Mouse (Mus musculus): Measurements from ENCODE around the gene Aip. TPM values are rescaled to one million over a fixed set of nuclear protein-coding genes. Genes with fewer than 3 reads are reported as not detected.

Aip gene
- total RNA-seq, 2 experiments from 2014 or later, result 119 to 121 TPM

DNA sequence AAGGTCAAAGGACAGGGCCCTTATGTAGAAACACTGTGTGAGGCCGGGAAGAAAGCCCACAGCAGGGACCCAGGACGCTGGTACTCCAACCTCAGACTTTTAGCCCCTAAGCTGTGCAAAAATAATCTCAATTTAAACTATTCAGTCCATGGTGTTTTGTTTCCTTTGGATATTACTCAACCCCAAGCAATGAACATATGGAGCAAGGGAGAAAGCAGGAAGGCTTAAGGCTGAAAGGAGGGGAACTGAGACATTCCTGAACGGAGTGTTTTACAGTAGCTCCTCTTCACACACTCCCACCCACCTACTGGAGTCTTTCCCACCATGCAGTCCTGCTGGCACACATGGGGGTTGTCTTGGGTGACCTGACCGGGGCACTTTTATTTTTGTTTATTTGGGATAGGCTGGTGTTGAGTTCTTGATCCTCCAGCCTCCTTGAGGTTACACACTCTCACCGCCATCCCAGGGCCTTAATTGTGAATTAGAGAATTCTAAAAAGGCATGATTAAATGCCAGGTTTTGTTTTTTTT, 30.8 kb downstream of the Aip start:
- no peak for DNase-seq (ENCODE audit: low spot score in 2 of 2)

DNA sequence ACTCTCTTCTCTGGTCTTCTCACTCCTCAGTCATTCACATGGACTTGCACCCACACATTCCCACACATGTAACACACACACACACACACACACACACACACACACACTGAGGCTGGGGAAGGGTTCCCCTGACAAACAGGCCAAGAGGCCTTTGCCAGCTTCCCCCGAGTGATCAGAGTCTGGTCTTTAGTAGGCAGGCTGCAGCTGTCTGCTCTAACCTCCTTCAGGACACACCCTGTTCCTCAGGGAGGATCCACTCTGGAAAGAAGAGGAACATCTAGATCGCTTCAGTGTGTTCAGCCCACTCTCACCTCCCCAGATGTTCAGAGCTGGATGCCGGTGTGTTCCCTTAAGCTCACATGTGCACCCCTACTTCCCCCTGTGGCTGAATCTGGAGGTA, 31.3 kb downstream of the Aip start:
- no peak for DNase-seq (ENCODE audit: low spot score in 2 of 2)

DNA sequence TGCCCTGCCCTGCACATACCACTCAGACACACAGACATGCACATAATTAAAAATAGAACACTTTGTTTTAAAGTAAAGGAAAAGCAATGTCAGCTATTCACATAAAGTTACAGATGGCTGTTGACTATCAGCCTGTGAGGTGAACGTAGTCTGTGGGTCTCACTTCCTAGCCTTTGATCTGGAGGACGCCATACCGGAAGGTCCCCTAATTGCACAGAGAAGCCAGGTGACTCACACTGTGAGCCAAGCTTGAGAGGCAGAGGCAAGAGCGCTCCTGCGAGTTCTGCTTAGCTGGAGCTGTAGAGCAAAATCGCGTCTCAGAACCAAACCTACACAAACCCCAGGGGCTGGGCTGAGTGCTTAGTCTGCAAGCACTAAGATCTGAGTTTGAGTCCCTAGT, 31.9 kb downstream of the Aip start:
- no peak for DNase-seq (ENCODE audit: low spot score in 2 of 2)

DNA sequence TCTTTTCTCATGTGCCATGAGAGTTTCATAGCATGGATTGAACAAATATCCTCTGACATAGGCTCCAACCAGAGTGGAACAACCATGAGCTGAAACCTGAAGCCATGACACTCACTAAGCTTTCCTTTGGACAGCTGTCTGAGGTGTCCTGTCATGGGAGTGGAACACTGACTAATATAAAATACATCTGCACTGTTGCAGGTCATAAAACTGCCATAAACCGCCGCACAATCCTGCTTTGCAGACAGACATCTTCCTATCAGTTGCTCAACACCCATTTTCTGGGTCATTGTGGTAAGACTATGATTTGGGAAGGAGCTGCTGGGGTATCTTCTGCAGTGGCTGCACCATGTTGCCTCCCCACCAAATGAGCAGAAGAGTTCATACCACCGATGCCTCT, 32.9 kb downstream of the Aip start:
- no peak for DNase-seq (ENCODE audit: low spot score in 2 of 2)

DNA sequence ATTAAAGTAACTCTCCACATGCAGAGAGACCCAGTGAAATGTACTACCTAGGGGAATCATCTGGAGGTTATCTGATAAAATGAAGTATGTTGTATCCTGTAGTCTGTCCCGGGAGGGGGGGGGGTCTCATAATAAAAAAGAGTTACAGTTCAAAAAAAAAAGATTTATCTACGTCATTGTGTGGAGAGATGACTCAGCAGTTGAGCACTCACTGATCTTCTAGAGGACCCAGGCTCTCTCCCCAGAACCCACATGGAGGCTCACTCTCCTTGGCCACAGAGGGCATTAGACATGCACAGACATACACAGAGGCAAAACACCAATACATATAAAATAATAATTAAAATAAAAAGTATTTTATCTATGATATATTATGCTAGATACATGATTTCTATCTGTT, 34.3 kb downstream of the Aip start:
- no peak for DNase-seq (ENCODE audit: low spot score in 2 of 2)

DNA sequence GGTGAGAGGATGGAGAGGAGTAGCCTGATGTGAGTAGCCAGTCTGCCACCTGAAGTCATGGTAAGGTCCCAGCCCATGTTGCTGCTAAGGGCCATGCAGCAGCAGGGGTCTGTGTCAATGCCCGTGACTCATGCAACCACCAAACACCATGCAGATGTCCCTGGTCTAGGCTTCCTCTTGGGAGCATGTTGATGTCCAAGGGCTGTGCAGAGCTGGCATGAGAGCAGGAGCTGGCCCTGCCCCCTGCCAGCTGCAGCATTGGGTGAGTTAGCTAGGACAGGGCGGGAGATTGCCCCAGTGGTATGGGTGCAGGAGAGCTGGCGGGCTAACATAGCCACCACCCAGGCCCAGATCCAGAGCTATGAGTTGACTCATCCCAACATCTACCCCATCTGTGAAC, 35.2 kb downstream of the Aip start:
- DNase-seq (ENCODE audit: low spot score in 2 of 2), result no peak

DNA sequence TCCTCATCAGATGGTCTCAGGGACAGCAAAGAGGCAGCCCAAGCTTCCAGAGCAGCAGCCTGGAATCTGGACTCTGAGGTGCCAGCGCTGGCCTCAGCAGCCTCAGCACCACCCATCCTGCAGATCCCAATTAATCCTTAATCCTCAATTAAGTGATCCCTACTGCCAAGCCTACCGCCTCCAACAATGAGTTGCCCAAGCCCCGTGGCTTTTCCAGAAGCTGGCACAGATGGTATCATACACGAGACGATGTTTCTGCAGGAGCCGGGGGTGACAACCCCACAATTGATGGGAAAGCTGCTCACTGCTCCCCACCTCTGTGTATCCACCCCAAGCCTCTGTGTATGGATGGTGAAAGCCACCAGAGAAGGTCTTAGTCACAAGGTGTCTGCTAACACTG, 36.5 kb downstream of the Aip start:
- no peak for DNase-seq (ENCODE audit: low spot score in 2 of 2)

DNA sequence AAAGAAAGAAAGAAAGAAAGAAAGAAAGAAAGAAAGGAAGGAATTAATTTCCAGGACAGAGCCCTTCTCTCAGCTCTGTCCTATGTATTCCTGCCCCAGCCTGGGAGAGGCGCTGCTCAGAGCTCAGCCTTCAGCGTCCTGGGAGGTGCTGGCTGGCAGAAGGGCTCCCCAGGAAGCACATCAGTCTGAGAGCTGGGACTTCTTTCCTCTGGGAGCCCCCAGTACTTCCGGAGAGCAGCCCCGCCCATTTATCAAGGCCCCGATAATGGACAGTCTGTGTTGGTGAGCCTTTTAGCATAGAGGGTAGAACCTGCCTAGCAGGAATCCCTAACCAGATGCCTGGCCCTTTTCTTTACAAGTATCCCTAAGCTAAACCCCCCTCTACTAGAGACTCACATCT, 37.5 kb downstream of the Aip start:
- no peak for DNase-seq (ENCODE audit: low spot score in 2 of 2)

DNA sequence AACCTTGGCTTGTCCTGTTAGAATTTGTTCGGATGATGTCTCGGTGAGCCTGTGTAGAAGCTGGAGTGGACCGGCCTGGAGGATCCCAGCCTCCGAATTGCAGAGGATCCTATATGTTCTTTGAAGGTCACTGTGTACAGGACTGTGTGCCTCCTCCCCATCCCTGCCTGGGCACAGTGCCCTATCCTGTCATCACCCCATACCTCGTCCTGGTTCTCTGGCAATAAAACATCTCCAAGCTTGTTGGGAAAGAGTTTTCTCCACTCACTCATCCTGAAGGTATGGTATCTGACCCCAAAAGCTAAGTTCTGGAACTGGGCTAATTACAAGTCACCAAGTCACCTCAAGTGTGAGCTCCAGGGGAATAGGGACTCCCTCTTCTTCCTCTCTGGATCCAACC, 38.6 kb downstream of the Aip start:
- DNase-seq (ENCODE audit: low spot score in 2 of 2), result no peak

DNA sequence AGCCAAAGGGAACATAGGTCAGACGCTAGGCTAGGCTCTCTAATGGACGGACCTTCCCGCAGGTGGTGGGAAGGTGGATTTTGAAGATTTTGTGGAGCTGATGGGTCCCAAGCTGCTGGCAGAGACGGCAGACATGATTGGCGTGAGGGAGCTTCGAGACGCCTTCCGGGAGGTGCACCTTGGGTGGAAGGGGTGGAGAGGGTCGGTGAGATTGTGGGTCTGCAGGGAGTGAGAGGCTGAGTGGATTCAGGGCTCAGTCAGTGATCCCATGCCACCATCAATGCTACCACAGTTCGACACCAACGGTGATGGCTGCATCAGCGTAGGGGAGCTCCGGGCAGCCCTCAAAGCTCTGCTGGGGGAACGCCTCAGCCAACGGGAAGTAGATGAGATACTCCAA, 39.5 kb downstream of the Aip start:
- no peak for DNase-seq (ENCODE audit: low spot score in 2 of 2)

DNA sequence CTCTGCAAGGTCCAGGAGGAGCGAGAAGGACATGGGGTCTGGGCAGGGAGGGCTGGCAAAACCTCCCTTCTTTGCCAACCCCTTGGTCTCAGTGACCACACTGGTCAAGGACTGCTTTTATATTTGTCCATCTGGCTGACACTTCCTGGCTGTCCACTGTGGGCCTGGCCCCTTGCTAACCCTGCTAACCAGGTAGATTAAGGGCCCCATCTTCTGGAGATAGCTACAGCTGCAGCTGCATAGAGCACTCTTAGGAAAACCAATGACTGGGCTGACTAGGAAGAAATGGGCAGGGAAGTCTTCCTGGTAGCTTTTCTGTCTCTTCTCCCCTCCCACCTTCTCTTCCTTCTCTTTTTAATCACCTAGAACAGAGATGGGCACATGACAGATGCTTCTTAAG, 40.7 kb downstream of the Aip start:
- DNase-seq (ENCODE audit: low spot score in 2 of 2), result no peak

DNA sequence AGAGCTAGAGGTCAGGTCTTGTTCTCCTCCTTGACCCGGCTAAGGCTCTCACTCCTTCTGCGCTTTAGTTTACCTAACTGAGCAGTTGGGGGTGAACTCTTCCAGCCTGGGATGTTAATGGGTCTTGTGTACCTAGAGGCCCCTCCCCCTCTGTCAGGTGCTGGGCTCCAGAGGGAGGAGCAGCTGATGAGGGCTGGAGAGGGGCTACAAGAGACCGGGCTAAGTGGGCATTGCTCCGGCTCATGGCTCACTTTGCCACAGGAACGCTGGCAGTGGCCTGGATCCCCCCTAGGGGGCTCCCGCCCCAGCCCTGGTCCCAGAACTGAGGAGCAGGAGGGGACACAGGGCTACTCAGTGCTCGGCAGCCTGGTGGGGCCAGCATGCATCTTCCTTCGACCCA, 41.8 kb downstream of the Aip start:
- DNase-seq (ENCODE audit: low spot score in 2 of 2), result no peak

DNA sequence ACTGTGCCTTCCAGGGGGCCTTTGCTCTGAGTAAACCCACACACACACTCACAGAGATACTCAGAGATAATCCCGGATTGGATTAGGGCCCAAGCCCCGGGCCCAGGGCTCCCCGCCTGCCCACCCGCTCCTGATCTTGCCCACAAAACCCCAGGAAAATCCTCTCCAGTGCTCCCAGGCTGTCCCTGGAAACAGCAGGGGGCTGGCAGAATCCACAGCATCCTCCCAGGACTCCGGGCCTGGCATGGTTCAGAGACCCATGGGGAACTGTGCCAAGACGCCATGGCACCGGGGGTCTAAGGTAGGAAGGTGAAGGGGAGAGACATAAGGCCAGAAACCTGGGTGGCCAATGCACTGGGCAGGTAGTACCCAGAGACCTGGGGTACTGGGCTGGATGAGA, 42.3 kb downstream of the Aip start:
- DNase-seq (ENCODE audit: low spot score in 2 of 2), result no peak

DNA sequence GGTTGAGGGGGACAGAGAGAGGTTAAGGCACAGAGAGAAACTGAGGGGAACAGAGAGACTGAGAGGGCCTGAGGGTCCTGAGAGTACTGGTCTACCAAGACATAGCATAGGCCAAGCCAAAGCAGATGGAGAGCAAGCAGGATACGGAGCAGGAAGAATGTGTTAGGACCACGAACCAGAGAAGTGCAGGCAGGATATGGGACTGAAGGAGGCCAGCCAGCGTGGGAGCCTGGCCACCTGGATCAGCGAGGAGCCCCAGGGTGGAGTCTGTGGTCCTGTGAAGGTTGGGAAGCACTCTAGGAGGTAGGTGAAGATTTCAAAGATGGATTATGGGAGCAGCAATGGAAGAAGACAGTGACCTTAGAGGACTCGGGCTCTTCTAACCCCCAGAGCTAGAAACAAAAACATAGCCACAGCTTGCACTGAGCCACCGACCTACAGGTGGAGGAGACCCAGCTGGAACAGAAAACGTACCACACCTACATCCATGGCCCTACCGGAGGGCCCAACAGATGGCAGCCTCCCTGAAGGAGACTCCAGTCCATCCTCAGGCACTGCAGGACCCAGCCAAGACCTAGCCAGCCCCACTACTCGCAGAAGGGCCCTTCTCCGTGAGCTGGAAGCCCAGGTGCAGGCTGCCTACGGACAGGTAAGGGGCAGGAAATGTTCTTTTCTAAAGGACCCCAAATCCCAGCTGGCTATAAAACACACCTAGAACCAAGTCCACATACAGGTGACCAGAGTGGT, 43.3 kb downstream of the Aip start:
- DNase-seq (ENCODE audit: low spot score in 2 of 2), result no peak

DNA sequence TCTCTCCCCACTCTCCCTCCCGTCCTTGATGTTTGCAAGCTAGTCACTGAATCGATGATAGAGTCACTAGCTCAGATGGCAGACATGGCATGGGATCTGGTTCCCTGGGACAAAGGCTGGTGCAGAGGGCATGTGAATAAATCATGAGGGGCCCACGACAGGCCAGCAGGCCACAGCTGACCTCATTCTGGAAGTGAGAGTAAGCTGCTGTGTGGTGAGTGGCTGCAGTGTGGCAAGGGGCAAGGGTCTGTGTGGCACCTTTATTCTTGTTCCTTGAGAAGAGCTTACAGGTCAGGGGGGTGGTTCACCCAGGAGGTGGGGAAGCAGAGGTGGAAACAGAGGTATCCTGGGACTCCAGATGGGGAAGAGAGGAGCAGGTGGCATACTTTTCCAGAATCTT, 44.3 kb downstream of the Aip start, which contains the start of gene Cabp2:
TSS of gene Cabp2 (plus strand) at position 185 of the 400 bp plus-strand sequence.
- DNase-seq (ENCODE audit: low spot score in 2 of 2), result no peak

DNA sequence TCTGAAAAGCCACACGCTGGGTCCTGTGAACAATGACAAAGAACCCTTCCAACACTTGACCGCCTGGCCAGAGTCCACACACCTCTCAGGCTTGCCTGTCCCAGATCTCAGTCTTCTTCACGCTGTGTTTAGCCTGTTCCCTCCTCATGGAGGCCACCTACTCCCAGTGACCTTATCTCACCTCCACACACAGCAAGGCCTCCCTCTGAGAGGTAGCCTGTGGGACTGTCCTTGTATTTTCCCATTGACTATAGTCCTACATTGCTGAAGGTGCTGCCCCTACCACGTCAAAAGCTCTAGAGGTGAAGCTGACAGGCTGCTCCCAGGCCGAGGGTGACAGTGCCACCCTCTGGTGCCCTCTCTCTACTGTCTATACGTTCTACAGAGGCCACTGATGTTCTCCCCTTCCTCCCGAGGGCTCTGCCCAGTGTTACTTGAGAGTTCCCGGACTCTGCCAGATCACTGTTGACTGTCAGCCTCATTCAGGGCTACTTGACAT, 45.1 kb downstream of the Aip start:
- DNase-seq (ENCODE audit: low spot score in 2 of 2), result no peak

DNA sequence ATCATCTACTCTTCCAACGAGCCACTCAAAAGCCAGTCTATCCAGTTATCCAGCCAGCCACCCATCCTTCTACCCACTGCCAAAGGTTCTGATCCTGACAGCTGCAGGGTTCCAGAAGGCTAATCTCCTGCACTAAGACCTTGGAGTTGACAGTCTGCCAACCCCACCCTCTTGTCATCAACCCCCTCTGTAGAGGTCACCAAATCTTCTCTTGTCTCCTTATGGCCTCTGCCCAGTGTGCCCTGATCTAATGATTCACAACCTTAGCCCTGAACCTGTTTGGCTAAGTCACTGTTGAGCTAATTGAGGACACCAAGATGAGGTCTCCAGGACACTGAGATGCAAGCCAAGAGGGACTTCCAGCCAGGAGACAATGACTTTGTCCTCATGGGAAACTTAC, 46.1 kb downstream of the Aip start:
- no peak for DNase-seq (ENCODE audit: low spot score in 2 of 2)

DNA sequence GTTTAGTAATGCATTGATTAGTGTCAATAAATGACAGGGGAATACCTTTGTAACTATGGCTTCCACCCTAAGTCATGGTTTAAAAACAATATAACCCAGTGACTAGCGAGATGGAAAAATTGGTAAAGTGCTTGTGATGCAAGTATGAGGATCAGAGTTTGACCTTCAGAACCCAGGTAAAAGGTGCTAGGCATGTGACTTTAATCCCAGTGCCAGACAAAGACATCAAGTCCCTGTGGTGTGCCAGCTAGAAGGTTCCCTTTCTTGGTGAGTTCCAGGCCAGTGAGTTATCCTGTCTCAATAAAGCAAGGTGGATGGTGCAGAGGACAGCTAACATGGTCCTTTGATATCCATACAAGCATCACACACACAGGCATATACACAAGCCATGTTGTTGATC, 50.1 kb downstream of the Aip start:
- DNase-seq (ENCODE audit: low spot score in 2 of 2), result no peak

DNA sequence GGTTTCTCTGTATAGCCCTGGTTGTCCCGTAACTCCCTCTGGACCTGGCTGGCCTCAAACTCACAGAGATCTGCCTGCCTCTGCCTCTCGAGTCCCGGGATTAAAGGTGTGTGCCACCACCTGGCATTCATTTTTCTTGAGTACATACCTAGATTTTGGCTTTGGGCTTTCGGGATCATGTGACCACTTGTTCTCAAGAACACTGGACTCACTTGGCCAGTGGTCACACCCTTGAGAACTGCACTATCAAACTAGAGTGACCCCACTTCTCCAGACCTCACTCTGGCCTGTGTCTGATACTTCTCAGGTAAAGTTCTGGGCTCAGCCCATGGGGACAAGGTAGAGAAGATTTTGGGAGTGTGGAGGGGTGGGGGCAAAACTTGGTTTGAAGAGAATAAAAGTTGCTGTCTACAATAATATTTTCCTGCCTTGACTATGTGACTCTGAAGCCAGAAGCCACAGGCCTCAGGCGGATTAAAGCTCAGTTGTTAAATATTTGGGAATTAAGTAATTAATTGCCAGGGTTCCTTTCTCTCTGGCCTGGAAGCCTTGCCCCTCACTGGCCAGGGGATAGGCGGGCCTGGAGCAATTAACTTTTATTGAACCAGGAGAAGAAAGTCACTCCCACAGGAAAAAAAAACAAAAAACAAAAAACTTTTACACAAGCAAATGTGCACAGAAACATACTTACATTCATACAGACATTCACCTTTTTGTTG, 52.8 kb downstream of the Aip start:
- no peak for DNase-seq (ENCODE audit: low spot score in 2 of 2)

DNA sequence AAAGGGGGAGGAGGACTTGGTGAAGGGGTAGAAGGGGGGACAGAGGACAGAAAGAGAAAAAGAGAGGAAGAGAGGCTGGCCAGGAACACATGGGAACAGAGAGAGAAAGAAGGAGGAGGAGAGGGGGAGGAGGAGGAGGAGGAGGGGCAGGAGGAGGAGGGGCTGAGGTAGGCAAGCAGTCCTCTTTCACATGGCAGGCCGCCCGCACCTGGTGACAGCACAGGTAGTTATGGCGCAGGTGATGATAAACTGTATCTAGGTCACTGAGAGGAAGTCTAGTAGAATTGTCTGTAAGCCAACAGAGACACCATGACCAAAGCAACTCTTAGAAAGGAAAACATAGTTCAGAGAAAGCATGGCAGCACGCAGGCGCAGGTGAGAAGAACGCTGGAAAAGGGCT, 54.3 kb downstream of the Aip start:
- DNase-seq (ENCODE audit: low spot score in 2 of 2), result no peak

DNA sequence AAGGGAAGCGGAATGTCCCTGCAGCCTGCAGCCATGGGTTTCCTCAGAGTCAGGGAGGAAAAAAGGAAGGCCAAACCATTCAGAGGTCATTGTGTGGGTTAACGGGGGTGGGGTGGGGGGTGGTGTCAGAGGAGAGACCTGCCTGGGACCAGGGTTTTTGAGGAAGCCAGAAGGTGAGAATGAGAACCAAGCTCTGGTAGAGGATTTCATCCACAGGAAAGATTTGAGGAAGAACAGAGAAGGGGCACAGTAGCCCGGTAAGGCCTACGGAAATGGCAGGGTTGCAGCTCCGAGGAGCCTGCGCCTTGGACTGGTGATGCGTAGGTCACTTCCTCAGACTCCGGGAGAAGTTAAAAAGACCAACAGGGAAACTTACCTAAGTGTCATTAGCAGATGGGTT, 54.9 kb downstream of the Aip start:
- no peak for DNase-seq (ENCODE audit: low spot score in 2 of 2)

DNA sequence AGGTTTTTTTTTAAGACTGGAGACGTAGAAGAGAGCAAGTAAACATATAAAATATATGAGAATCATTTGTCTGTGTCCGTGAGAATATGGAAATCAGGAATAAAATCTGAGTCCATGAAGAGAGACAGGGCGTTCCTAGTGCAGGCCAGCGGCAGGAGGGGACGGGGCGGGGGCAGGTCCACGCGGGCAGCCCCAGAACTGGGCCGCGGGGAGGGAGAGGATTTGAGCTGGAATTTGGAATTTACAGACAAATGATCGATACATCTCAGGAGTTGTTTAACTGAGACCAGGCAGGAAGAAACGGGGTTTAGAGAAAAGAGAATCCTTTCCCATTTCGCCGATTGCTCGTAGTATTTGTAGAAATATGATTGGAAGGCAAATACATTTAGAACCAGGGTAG, 55.3 kb downstream of the Aip start:
- no peak for DNase-seq (ENCODE audit: low spot score in 2 of 2)
